Mouse (Mus musculus) CD4-positive, CD25-positive, alpha-beta regulatory T cell, adult 2 months (primary cell): ENCODE results near the gene Gm15107.
"Not testable (repeated sequence)": the region's sequence is repeated elsewhere in the genome, so short reads cannot be mapped to it uniquely, and the experiment has no call there.

ENCODE experiments used
- DNase-seq: peaks from one replicate; pipeline ENCODE4 v3.0.0-alpha.2; 2012; ENCODE audit warnings: low read depth, low spot score

Gene Gm15107

DNA sequence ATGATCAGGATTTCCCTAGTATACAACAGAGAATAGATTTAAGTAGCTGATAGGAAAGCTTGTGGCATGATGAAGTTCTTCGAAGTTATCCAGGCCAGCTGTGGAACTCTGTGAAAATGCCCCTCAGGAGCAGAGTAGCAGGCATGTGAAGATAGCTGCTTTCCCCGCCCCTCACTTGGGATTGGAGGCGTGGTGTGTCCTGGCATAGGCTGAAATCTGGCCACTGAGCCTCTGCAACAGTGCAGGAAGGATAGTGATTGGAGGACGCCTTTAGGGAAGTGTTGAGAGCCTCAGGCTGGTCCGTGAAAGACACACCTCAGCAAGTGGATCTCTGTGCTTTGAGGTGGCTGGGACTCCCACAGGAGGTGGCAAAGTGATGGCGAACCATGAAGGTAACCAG lies at the start of gene Gm15107:
Gene Gm15107, plus strand, starts transcription at position 301 of the 400 bp plus-strand sequence.
- DNase-seq: not testable (repeated sequence)
